Mouse (Mus musculus): ENCODE measurements around the gene Rce1.

- TF ChIP-seq POLR2A (IDR thresholded peaks at IDR 0.05; ENCODE audit: control insufficient read depth in 1 of 2, insufficient read depth in 1 of 2, low read depth in 1 of 2, low read length in 2 of 2, poor library complexity in 1 of 2) (no peak), CHD1 (IDR thresholded peaks at IDR 0.05; ENCODE audit: low read depth, low read length) (no peak), TCF12 (IDR thresholded peaks at IDR 0.05; ENCODE audit: low read depth, low read length) (no peak)
Measured at GRCm38 (mm10) chr19:4607406-4607805, 18.0 kb downstream of the Rce1 start.
